Mouse (Mus musculus) cerebellum, postnatal 14 days (tissue): ENCODE results near the gene Mtcl1.
A peak's percentile ranks its signal among the peaks of the same experiment; 100 is the strongest.

Source experiments
- DNase-seq, 2 experiments: peaks; one replicate each; pipeline ENCODE4 v3.0.0; 2021; ENCODE audit warnings: mixed read lengths in 2 of 2

Mtcl1 gene

GRCm38 (mm10) chr17:66405601-66406000 is 43.9 kb downstream of the Mtcl1 start:
- DNase-seq: no peak

GRCm38 (mm10) chr17:66404883-66405590 is 44.5 kb downstream of the Mtcl1 start:
- peak; percentile 66 to 68 for DNase-seq

GRCm38 (mm10) chr17:66402791-66403470 is 46.6 kb downstream of the Mtcl1 start:
- DNase-seq: no peak

GRCm38 (mm10) chr17:66401596-66402265 is 47.8 kb downstream of the Mtcl1 start:
- DNase-seq: peak; percentile 74 to 84

DNA sequence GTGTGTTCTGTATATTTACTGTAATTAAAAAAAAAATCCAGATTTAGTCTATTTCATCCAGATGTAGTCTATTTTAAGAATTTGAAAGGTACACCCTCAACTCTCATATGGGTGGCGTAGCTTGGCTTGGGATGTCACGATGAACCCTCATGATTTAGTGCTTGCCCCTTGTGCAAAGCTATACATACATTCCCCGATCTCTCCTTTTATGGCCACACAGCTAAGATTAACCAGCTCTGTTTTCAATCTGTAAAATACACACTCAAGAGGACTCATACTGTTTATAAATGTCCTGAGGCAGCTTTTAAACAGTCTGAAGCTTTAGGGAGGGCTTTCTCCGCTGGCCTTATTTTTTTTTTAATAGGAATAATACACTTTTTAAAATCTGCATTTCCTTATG is 49.8 kb downstream of the Mtcl1 start:
- DNase-seq: no peak

GRCm38 (mm10) chr17:66394571-66394970 is 55.0 kb downstream of the Mtcl1 start:
- no peak for DNase-seq

- no peak for DNase-seq
Measured at GRCm38 (mm10) chr17:66388307-66388706, 61.2 kb downstream of the Mtcl1 start.

- DNase-seq: no peak
Measured at GRCm38 (mm10) chr17:66381338-66381737, 68.2 kb downstream of the Mtcl1 start.

DNA sequence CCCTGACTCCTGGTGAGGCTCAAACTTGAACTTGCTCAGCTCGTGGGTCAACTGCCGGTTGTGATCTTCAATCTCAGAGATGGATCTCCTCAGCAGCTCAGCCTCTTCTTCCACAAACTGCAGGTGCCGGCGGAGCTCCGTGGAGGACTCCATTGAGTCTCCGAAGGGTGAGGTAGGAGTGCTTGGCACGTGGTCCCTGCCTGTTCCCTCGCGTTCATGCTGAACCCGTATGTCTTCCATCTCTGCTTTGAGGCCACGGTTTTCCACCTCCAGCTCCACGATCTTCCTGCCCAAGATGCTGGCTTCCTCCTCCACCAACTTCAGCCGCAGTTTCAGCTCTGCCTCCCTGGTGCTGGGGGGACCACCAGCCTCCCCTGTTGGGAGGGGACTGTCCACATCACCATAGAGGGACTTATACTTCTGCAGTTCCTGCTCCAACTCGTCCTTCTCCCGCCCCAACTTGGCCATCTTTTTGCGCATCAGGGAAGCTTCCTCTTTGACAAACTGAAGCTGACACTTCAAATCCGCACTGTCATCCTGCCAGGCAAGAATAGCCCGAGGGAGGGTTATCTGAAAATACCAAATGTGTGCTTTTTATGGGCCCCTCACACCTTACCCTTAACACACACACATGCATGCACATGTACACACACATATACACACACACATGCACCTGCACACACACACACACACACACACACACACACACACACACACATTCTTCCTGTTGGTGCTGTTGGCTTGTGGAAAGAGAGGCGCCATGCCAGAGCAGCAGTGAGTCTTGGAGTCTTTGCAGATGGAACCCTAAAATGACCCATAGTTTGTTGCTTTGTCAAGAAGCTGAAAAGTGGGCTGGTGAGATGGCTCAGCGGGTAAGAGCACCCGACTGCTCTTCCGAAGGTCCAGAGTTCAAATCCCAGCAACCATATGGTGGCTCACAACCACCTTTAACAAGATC is 69.4 kb downstream of the Mtcl1 start:
- peak; percentile 83 to 86 for DNase-seq

GRCm38 (mm10) chr17:66379308-66379707 is 70.2 kb downstream of the Mtcl1 start:
- DNase-seq: no peak

DNA sequence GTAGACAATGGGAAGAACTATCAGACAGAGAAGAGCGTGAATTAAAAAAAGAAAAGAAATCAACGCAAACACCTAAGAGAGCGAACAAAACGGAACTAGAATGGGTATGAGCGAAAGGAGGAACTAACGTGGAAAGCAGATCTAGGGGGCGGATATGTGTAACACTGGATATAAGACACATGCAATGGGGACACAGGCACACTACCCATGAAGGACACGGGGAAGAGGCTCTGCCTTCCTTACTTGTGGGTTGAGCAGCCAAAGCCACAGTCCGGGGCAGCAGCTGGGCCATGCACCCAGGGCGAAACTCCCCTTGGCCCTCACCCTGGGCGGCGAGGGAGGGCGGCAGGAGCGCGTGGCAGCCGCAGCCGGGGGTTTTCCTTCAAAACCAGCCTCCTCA is 71.4 kb downstream of the Mtcl1 start:
- DNase-seq: no peak

DNA sequence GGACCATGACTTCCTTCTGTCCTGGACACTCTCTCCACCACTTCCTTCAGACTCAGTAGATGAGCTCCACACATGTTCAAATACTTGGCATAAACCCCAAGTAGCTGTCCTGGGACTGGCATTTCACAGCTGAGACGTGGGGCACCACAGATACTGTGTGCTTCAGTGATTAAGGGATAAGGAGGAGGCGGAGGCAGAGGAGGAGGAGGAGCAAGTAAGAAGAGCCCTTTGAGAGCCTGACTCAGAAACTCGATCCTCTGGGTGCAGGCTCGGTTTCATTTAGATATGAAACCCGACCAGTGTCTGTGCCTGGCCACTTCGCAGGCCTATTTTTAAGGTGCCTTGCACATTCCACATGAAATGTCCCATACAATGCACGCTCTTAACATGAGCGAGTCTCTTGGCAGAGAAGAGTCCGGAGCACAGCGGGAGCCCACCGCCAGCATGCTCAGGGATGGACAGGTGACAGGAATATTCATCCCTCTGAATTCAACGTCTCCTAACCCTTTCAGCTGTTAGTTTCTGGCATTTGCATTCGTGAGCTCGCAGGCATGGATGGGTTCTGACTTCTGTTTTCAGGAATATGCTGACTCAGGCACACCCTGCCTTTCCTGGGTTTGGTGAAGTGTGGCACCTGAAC is 74.8 kb downstream of the Mtcl1 start:
- DNase-seq: peak; percentile 83 to 85

DNA sequence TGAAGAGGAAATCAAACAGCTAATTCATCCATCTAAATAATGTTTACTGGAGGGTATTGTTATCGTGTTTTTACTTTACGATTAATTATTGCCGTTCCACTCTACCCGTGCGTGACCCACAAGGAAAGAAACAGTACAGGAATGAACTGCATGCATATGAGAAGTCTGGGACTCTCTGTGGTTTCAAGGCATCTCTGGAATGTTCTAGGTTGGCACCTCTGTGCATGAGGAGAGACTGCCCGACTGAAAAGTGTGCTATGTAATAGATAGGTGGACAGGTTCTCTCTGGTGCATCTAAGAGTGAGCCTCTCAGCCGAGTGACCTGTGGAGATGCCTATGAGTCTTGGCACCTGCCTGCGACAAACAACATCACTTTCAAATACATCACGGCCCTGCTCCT is 78.7 kb downstream of the Mtcl1 start:
- DNase-seq: no peak

DNA sequence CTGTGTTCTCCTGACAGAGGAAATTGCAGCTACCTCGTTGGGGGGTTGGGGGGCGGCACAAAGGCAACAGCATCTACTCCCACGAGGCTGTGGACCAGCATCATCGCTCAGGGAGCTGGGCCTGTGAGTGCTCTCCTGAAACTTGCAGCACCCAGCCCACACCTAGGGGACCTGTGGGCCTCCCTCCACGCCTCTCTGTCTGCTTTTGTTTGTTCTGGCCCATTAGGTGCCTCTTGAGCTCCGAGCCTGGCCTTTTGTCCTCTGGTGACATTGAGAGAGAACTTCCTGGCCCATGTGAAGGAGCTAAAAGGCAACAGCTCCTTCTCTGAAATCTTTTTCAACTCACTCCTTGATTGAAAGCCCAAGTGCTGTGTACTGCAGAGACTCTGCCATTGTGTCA is 79.8 kb downstream of the Mtcl1 start:
- DNase-seq: no peak

- DNase-seq: peak; percentile 43 to 58
Measured at GRCm38 (mm10) chr17:66368127-66368526, 81.4 kb downstream of the Mtcl1 start.

DNA sequence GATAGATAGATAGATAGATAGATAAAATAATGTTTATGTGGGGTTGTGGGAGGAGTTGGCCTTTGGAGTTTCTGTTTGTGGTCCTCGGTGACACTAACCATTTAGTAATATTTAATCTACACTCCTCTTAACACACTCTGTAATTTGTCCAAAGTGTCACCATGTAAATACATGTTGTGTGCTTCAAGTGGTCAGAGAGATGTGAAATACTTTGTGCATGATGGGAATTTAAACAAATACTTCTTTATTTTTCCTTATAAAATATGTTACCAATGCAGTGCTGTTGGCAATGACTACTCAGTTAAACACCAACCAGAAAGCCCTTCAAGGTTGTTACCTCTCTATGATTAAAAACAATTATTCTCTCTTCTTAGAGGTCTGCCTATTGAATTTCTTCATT is 83.9 kb downstream of the Mtcl1 start:
- no peak for DNase-seq

DNA sequence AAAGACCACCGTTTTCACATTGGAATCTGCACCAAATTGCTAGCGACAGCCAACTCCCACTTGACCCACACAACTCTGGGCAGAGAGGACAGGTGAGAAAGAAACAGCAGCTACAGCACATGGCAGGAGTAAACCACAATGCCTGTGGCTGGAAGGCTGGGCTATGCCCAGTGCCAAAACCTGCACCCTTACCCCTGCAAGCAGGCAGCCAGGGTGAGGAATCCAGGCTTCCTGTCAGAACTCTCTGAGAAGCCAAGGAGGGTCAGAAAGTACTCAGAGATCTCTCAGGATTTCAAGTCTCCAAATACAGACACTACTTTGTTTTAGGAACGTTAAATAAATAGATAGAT is 84.3 kb downstream of the Mtcl1 start:
- no peak for DNase-seq

GRCm38 (mm10) chr17:66364525-66365292 is 84.8 kb downstream of the Mtcl1 start:
- DNase-seq: no peak

GRCm38 (mm10) chr17:66363852-66364524 is 85.6 kb downstream of the Mtcl1 start:
- DNase-seq: no peak

DNA sequence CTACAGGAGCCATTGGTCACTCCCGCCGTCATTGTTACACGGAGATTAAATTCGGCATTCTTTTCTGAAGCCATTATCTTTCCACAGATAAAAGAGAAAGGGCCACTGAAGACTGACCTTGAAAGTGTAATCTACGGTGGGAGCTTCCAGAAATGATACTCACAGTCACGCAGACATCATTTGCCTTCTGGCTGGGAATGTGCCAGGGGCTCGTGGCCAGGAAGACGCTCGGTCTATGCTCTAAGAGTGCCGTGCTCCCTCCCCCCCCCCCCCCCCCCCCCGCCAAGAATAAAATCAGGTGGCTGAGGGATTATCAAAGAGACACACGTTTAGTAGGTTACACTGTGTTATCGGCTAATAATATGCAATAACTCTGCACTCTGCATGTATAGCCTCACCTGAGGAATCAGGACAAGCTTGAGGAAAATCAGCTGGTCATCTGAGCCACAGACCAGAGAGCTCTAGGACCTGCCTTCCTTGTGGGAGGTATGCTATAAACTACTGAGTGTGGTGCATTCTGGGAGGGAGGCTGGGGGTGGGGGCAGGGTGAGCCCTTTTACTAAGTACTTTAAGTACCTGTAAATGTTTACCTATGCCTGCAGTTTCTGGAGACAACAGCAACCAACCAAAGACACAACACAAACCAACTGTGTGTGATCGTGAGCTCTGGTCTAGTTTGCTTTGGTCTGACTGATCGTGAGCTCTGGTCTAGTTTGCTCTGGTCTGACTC is 87.1 kb downstream of the Mtcl1 start:
- peak in 1 of 2 experiments; percentile 51 for DNase-seq
